Comparison of ENCODE assay signal across 9 mouse cellular contexts in the genomic region with DNA sequence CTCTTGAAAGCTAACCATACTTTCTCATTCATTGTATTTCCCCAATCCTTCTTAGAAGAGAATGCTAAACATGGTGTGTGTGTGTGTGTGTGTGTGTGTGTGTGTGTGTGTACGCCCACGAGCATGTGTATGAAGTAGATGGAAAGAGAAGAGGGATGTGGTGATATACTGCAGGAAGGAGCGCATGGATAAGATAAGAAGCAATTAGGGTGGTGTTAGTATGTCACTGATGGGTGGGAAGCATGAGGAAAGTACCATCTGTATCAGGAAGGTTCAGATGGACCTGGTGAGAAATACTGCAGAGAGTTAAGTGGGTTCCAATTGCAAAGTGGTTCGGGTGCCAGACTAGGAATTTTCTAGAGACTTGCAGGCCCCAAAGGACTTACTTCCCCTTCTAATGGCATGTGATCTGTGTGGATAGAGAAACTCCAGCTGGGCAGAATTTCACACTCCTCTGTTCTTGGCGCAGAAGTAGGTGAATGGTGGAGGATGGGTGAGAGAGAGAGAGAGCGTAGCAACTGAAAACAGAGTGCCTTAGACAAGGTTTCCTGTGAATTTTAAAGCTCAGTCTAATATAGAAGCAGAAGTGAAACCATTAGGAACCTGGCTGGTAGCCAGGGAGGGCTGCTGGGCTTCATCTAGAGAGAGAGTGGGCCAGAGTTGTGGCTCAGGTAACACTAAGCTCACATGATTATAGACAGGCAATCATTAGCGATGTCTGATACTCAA.
DNase-seq lines count a peak whose midpoint lies in the region; ATAC-seq and TF ChIP-seq lines count a peak whose summit lies in the region.
"Had no signal": no experiment of that assay in that cellular context is flagged by ENCODE, and none has a peak within 500 bp of the region (broad histone marks: within the 10 kb centered on the region; RNA-seq: fewer than 3 reads in every experiment).

No protein-coding gene starts in this region.

- H3K27me3 ChIP-seq in forebrain, postnatal 0 days (ENCODE audit: insufficient read depth, low read length), result no peaks in the 10 kb centered on the region
- H3K27me3 ChIP-seq in forebrain, embryonic 12.5 days, result no peaks in the 10 kb centered on the region
- H3K27me3 ChIP-seq in hindbrain, embryonic 16.5 days (replicated peaks; ENCODE audit: control insufficient read depth, insufficient read depth, low read length), result no peaks in the 10 kb centered on the region

- WGBS in forebrain, postnatal 0 days, result 80% methylated on average over 7 of the region's 7 CpGs
- 92% methylated on average over 7 of the region's 7 CpGs for WGBS in forebrain, embryonic 12.5 days
- WGBS in hindbrain, embryonic 16.5 days, result 81% methylated on average over 7 of the region's 7 CpGs

- DNase-seq in forebrain, postnatal 0 days, result peak; percentile 10
- peak; percentile 62 for DNase-seq in brain, adult 2 months (ENCODE audit: low read depth, low spot score)
- DNase-seq in layer of hippocampus, postnatal 14 days (ENCODE audit: low spot score in 2 of 2), result peak; percentile 4 to 17
- no peak for DNase-seq in adrenal gland, adult 2 months

- H3K27ac ChIP-seq in forebrain, postnatal 0 days (ENCODE audit: low read depth, low read length), result no peak overlapping the region
- no peak overlapping the region for H3K27ac ChIP-seq in forebrain, embryonic 12.5 days
- H3K27ac ChIP-seq in hindbrain, embryonic 16.5 days (ENCODE audit: low read depth, low read length), result no peak overlapping the region

- H3K4me1 ChIP-seq in forebrain, postnatal 0 days (ENCODE audit: insufficient read depth), result no peaks in the 10 kb centered on the region
- H3K4me1 ChIP-seq in forebrain, embryonic 12.5 days, result no peaks in the 10 kb centered on the region
- no peaks in the 10 kb centered on the region for H3K4me1 ChIP-seq in hindbrain, embryonic 16.5 days (ENCODE audit: control insufficient read depth, insufficient read depth, low read depth, low read length)

- peak; percentile 36; the same call in 1 of the 2 replicates for ATAC-seq in forebrain, postnatal 0 days
- no peak for ATAC-seq in forebrain, embryonic 12.5 days (ENCODE audit: low FRiP score)
- peak; percentile 71 for ATAC-seq in megakaryocyte progenitor cell, adult 5-6 weeks (replicated peaks; ENCODE audit: poor library complexity)
- ATAC-seq in erythroblast, adult 5-6 weeks (replicated peaks; ENCODE audit: low FRiP score, poor library complexity, severe bottlenecking), result no peak
- no peak for ATAC-seq in hindbrain, embryonic 16.5 days
- ATAC-seq: CD4-positive, CD25-positive, alpha-beta regulatory T cell, adult 4 months had no signal

- H3K36me3 ChIP-seq in forebrain, postnatal 0 days (ENCODE audit: insufficient read depth), result no peaks in the 10 kb centered on the region
- H3K36me3 ChIP-seq in forebrain, embryonic 12.5 days (replicated peaks), result no peaks in the 10 kb centered on the region
- H3K36me3 ChIP-seq in hindbrain, embryonic 16.5 days (ENCODE audit: control insufficient read depth, insufficient read depth, low read length), result no peaks in the 10 kb centered on the region

- H3K4me2 ChIP-seq in forebrain, postnatal 0 days (ENCODE audit: low read depth), result no peak overlapping the region
- H3K4me2 ChIP-seq in forebrain, embryonic 12.5 days, result no peak overlapping the region
- no peak overlapping the region for H3K4me2 ChIP-seq in hindbrain, embryonic 16.5 days (ENCODE audit: low read length)

- H3K9ac ChIP-seq in forebrain, postnatal 0 days, result no peak overlapping the region
- no peak overlapping the region for H3K9ac ChIP-seq in forebrain, embryonic 12.5 days
- no peak overlapping the region for H3K9ac ChIP-seq in hindbrain, embryonic 16.5 days (ENCODE audit: low read depth, low read length)

- H3K4me3 ChIP-seq in forebrain, postnatal 0 days (ENCODE audit: low read depth, low read length), result no peak overlapping the region
- no peak overlapping the region for H3K4me3 ChIP-seq in forebrain, embryonic 12.5 days (replicated peaks)
- no peak overlapping the region for H3K4me3 ChIP-seq in hindbrain, embryonic 16.5 days (ENCODE audit: low read length)

- TF ChIP-seq CTCF in forebrain, postnatal 0 days (IDR thresholded peaks at IDR 0.05; ENCODE audit: low read depth), result no peak

- H3K9me3 ChIP-seq in forebrain, postnatal 0 days (ENCODE audit: low read length), result no peaks in the 10 kb centered on the region
- H3K9me3 ChIP-seq in forebrain, embryonic 12.5 days, result no peaks in the 10 kb centered on the region
- H3K9me3 ChIP-seq in hindbrain, embryonic 16.5 days (ENCODE audit: control insufficient read depth, low read length), result no peaks in the 10 kb centered on the region

Comparison
In these comparisons a context has a peak if more than half of its experiments do, and no peak if none do; other contexts are left out.
1. ATAC-seq: peak in forebrain, postnatal 0 days (single experiment) and megakaryocyte progenitor cell, adult 5-6 weeks (single experiment); none in forebrain, embryonic 12.5 days (single experiment), erythroblast, adult 5-6 weeks (single experiment) and hindbrain, embryonic 16.5 days (single experiment).